Mouse (Mus musculus) kidney, postnatal 10 days (tissue): ENCODE results near the gene Lin37.

Experiments
- DNase-seq: peaks from one replicate; pipeline ENCODE4 v3.0.0; 2021; ENCODE audit warnings: mixed read lengths

The Lin37 gene

GRCm38 (mm10) chr7:30552102-30553020, 7.3 kb downstream of the Lin37 start, which contains the start of the genes Hspb6 and Proser3:
Gene Hspb6, plus strand, starts transcription at chr7:30552178.
Gene Proser3, minus strand, starts transcription at chr7:30552299.
- peak; percentile 98 for DNase-seq

- DNase-seq, result no peak
These were observed 8.1 kb downstream of the Lin37 start for GRCm38 (mm10) chr7:30551445-30552101.

GRCm38 (mm10) chr7:30550603-30551002, 9.0 kb downstream of the Lin37 start:
- DNase-seq, result no peak

GRCm38 (mm10) chr7:30549880-30550279, 9.8 kb downstream of the Lin37 start:
- DNase-seq, result no peak

GRCm38 (mm10) chr7:30544327-30544726, 15.3 kb downstream of the Lin37 start:
- no peak for DNase-seq

GRCm38 (mm10) chr7:30540572-30540971, 19.1 kb downstream of the Lin37 start:
- DNase-seq, result no peak

- DNase-seq, result peak; percentile 98
These were observed 24.7 kb downstream of the Lin37 start, which contains the start of gene Arhgap33 for GRCm38 (mm10) chr7:30534633-30535577. Gene Arhgap33, minus strand, starts transcription at chr7:30535060.

- DNase-seq, result no peak
These were observed 25.6 kb downstream of the Lin37 start for GRCm38 (mm10) chr7:30533941-30534632.

- DNase-seq, result peak; percentile 80
These were observed 26.7 kb downstream of the Lin37 start for GRCm38 (mm10) chr7:30532931-30533330.

GRCm38 (mm10) chr7:30531291-30531815, 28.3 kb downstream of the Lin37 start:
- no peak for DNase-seq

- no peak for DNase-seq
These were observed 32.7 kb downstream of the Lin37 start for GRCm38 (mm10) chr7:30526981-30527380.

GRCm38 (mm10) chr7:30526399-30526798, 33.2 kb downstream of the Lin37 start:
- no peak for DNase-seq

GRCm38 (mm10) chr7:30525954-30526353, 33.7 kb downstream of the Lin37 start:
- no peak for DNase-seq

- no peak for DNase-seq
These were observed 35.2 kb downstream of the Lin37 start for GRCm38 (mm10) chr7:30524487-30524886.

GRCm38 (mm10) chr7:30522871-30523270, 36.8 kb downstream of the Lin37 start:
- DNase-seq, result peak; percentile 41

- DNase-seq, result no peak
These were observed 38.8 kb downstream of the Lin37 start for GRCm38 (mm10) chr7:30520856-30521255.

- DNase-seq, result peak; percentile 56
These were observed 39.2 kb downstream of the Lin37 start for GRCm38 (mm10) chr7:30520396-30520795.

- DNase-seq, result no peak
These were observed 41.3 kb downstream of the Lin37 start for GRCm38 (mm10) chr7:30518325-30518724.

- DNase-seq, result no peak
These were observed 44.5 kb downstream of the Lin37 start for GRCm38 (mm10) chr7:30515003-30515760.

- no peak for DNase-seq
These were observed 51.6 kb downstream of the Lin37 start for GRCm38 (mm10) chr7:30508061-30508460.
